Mouse (Mus musculus) layer of hippocampus, adult 8-10 months (tissue): ENCODE measurements around the gene Steap3. TPM values are rescaled to one million over a fixed set of nuclear protein-coding genes. Genes with fewer than 3 reads are reported as not detected.

Experiments used
- DNase-seq, 2 experiments: peaks; one replicate each; pipeline ENCODE4 v3.0.0; 2022; ENCODE audit warnings: low spot score in 2 of 2
- total RNA-seq, 4 experiments: library from RNA; stranded (reverse); gene quantifications; 2 replicates each; pipeline ENCODE4 v1.2.4; 2022

Steap3 gene
- total RNA-seq, 4 experiments from 2014 or later: 8.0 to 9.8 (median 9.1) TPM

GRCm38 (mm10) chr1:120158474-120159127, 113.9 kb downstream of the Steap3 start:
- DNase-seq: no peak

DNA sequence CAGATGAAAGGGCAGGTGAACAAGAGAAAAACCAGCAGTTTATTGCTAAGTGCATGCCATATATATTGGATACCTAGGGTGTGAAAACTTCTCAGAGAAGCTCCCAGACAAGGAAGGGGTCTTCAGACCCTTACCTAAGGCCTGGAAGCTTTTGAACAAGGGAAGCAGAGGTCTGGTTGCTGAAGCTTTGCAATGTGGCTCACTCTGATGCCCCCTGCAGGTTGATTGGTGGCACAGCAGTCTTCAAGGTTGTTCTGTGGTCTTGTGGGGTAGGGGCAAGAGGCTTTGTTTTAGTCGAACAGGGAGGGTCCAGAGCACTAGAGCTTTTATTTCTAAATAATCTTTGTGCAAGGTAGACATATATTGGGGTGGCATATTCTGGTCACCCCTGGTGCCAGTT, 117.2 kb downstream of the Steap3 start:
- DNase-seq: peak in 1 of 2 experiments; percentile 32

- no peak for DNase-seq
Observed at GRCm38 (mm10) chr1:120154232-120154631, 118.3 kb downstream of the Steap3 start.

- no peak for DNase-seq
Observed at GRCm38 (mm10) chr1:120146994-120147393, 125.5 kb downstream of the Steap3 start.

DNA sequence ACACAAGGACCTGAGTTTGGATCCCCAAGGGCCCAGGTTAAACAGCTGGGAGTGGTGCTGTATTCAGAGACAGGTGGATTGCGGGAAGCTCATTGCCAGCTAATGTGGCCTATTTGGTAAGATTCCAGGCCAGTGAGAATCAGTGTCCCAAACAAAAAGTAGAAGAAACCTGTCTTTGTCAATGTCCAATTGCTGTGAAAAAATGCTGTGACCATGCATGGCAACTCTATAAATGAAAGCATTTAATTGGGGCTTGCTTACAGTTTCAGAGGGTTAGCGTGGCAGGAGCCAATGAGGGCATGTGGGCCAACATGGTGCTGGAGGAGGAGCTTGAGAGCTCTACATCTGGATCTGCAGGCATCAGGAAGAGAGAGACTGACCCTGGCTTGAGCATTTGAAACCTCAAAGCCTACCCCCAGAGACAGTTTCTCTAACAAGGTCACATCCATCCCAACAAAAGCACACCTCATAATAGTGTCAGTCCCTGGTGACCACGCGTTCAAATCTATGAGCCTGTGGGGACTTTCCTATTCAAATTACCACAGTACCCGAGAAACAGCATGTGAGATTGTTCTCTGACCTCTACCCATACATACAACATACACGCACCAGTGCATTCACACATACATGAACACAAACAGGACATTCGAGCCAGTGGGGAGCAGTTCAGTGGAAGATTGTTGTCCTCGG, 126.8 kb downstream of the Steap3 start:
- no peak for DNase-seq

GRCm38 (mm10) chr1:120142551-120142950, 130.0 kb downstream of the Steap3 start:
- peak in 1 of 2 experiments; percentile 26 for DNase-seq

Other genes with a start within 250 kb of the Steap3 start
- 1 to 10 TPM; 1.1 to 3.3 (median 1.5) TPM for gene Tmem37, start 198.6 kb downstream of the Steap3 start, total RNA-seq
- 100 to 1,000 TPM; 269 to 515 (median 389) TPM for gene Dbi, start 151.6 kb downstream of the Steap3 start, total RNA-seq
- 1 to 10 TPM; 6.2 to 8.1 (median 7.4) TPM for gene 3110009E18Rik, start 151.5 kb downstream of the Steap3 start, total RNA-seq
- gene C1ql2, start 67.9 kb upstream of the Steap3 start, total RNA-seq: 10 to 100 TPM; 63.1 to 70.6 (median 66.3) TPM
- not detected for gene Marco, start 232.3 kb upstream of the Steap3 start, total RNA-seq